Mouse (Mus musculus) testis, adult 2 months (tissue): ENCODE measurements around the gene S100a5.

ENCODE experiments used
- CTCF ChIP-seq: fragments of 200-500 bp; IDR thresholded peaks from 2 replicates; pipeline ENCODE4 v1.5.1; 2012; ENCODE audit warnings: low read depth, mild to moderate bottlenecking, inconsistent platforms, low read length, moderate library complexity; ENCODE audit not compliant: control insufficient read depth, insufficient read depth, insufficient replicate concordance
- POLR2A ChIP-seq: fragments of 200-500 bp; IDR thresholded peaks from 2 replicates; pipeline ENCODE4 v1.6.1; 2012; ENCODE audit warnings: low read depth, mild to moderate bottlenecking, inconsistent platforms, low read length, moderate library complexity; ENCODE audit not compliant: control insufficient read depth

DNA sequence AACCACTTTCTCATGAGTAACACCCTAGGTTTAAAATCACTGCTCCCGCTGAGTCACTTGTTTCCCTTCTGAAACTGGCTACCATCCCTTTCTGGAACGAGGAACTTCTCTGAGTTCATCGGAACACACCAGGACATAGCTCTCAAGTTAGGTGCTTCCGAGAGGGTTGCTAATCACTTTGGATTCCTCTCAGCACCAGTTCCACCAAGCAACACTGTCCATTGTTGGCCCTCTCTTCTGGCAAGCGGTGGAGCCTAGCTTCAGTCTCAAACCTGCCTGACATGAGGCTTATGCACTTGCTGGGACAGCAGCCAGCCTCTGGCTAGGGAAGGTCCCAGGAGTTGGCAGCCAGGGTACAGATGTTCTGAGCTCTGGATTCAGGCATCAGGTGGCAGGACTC lies 33.6 kb upstream of the S100a5 start:
- TF ChIP-seq CTCF (no peak), POLR2A (no peak)
